Mouse (Mus musculus): ENCODE data around the gene Arrb1.
"Not testable (repeated sequence)": the region's sequence is repeated elsewhere in the genome, so short reads cannot be mapped to it uniquely, and the experiment has no call there.

Gene Arrb1

GRCm38 (mm10) chr7:99534901-99535735, at the start of gene Arrb1:
Arrb1 (plus strand) TSS chr7:99535466.
- peak; percentile 89 for DNase-seq

DNA sequence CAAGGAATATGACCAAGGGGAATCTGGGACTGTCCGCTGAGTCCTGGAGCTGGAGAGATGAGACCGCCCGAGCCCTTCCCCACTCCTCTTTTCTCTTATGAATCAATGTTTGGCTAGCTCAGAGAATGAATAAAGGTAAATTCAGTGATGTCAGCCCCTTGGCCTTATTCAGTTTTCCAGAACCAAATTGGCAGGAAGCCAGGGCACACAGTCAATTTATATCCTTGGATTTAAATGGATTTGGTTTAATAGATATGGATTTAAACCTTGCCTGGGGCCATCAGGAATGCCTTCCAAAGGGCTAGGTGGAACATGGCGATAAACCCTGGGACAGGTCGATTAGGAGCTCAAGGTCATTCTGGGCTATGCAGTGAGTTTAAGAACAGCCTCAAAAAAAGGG, 45.6 kb upstream of the Arrb1 start:
- DNase-seq, result no peak

DNA sequence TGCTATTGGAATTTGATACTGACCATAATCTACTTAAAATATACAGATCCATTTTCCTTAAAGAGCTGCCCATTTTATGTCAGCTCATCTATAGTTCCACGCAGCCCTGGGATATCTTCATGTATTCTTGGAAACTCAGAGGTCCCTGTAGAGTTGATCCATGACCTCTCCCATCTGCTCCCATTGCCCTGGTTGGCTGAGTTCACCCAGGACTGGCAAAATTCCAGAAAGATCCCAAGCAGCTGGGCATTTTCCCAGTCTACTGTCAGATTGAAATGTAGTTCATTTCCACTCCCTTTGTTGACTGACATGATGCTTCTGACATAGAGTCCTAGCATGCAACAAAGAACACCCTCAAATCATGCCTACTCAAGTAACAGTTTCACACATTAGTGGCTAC, 36.1 kb upstream of the Arrb1 start:
- peak; percentile 52 for DNase-seq

DNA sequence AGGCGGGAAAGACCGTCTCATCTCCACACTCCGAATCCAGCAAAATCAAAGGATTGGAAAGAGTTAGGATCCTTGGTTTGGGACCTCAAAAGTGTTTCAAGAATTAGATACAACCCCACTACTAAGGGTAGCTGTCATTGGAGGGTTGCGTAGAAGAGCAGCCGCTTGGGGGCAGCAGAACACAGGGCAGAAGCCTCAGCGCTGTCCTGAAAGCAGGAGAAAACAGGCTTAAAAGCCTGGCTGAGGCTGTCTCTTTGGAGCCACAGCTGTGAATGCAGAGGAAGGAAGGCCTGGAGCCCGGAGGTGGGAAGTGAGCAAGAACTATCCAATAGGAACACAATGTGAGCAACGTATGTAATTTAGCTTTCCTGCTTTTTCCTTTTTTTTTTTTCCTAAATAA, 35.1 kb upstream of the Arrb1 start:
- peak; percentile 92 for DNase-seq

DNA sequence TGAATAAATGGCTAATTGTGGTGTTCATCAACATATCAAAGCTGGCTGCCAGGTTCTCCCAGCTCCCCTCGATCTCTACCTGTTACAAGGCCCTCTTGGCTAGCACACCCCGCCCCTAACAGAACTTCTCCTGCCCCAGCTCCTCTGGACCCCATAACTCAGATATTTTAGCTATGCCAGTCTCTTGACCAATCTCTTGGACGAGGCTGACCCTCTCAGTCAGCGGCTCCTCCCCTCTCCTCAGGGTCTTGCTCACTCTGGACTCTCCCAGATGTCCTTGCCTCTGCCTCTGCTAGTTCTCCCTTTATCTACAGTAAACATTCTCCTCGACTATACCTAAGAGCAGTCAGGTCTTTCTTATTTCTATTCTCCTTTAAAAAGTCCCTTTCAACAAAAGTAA, 34.6 kb upstream of the Arrb1 start:
- peak; percentile 25 for DNase-seq

DNA sequence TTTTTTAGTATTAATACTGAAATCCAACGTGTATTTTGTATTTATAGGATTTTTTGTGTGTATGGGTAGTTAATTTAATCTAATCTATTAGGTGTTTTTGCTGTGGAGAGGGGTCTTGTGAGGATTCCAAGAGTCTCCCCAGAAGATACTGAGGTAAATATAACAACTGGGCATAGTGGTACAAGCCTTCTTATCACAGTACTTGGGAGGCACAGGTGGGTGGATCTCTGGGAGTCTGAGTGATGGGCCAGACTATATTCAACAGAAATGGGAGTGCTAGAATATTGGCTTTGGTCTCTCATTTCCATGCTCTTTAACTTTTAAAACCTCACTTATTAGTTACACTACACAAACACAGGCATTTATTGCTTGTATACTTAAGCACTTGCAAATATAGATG, 34.1 kb upstream of the Arrb1 start:
- DNase-seq, result no peak

DNA sequence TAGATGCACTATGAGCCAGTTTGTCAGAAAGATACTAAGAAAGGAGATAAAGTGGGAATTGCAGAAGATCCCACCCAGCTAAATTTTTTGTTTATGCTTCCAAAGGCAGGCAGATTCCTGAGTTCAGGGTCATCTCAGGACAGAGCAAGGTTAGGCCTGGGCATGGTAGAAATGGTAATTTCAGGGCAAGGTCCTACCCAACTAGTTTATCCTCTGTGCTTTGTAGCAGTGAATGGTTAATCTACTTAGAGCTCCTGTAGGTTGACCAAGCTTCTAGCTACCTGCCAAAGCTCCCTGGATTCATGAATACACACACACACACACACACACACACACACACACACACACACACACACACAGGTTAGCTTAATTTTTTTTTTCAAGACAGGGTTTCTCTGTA, 30.7 kb upstream of the Arrb1 start:
- no peak for DNase-seq

DNA sequence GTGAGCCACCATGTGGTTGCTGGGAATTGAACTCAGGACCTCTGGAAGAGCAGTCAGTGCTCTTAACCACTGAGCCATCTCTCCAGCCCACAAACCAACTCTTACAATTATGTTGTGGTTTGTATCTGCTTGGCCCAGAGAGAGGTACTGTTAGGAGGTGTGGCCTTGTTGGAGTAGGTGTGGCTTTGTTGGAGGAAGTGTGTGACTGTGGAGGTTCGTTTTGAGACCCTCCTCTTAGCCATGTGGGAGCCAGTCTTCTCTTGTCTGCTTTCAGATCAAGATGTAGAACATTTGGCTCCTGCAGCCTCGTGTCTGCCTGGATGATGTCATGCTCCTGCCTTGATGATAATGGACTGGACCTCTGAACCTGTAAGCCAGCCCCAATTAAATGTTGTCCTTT, 27.1 kb upstream of the Arrb1 start:
- DNase-seq, result not testable (repeated sequence)

- DNase-seq, result peak; percentile 61
Observed at GRCm38 (mm10) chr7:99510087-99510501, 25.2 kb upstream of the Arrb1 start.

DNA sequence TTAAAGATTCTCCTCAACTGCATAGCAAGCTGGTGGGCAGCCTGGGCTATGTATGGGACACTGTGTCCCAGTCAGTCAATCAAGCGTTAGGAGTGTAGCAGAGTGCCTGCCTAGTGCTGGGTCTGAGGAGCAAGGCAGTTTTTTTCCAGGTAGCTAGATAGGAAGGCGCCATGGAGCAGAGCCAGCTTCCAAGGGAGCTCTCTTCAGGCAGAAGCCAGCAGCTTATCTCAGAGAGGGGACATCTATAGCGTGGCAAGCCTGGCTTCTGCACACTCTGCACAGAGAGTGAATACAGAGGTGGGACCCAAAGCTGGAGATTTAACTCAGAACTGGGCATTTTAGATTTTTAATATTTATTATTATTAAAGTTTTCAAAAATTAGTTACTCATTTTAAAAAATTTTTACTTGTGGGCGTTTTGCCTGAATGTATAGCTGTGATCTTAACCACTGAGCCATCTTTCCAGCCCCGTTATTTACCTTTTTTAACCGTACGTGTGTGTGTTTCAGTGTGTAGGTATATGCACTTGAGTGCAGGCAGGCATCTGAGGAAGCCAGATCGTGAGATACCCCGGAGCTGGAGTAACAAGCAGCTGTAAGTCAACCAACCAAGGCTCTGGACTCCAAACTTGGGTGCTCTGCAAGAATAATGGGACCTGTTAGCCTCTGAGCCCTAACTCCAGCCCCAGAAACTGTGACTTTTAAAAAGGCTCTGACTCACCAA, 19.0 kb upstream of the Arrb1 start:
- DNase-seq, result no peak

DNA sequence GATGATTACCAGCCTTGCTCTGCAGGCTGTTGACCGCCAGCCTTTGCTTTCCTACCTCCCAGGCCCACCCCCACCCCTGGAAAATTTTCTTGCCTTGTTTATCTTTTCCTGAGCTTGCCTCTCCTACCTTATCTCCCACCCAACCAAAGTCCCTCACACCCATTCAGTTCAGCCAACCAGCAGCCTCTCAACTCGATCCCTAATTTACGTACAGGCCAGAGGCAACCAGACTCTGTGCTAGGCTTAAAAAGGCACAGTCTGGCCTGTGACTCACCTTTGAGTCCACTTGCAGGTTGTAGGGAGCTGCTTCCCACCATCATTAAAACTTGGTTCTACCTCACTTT, 18.5 kb upstream of the Arrb1 start:
- DNase-seq, result no peak

- peak; percentile 72 for DNase-seq
Observed at GRCm38 (mm10) chr7:99518954-99519644, 16.2 kb upstream of the Arrb1 start.

DNA sequence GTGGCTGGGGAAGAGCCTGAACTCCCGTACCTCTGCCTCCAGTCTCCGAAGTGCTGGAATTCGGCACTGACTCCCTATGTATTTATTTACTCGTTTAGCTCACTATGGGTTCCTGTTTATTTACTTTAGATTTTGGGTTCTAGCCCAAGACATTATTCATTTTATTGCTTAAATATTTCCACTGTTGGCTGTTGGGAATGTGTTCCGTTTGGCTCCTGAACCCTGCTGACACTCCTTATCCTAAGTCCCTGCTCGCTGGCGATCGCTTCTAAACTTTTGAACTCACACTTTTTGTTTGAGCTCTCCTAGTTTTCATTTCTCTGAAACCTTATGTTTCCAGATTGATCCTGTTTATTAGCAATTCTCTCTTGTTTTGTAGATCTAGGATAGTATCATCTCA, 12.1 kb upstream of the Arrb1 start:
- no peak for DNase-seq

DNA sequence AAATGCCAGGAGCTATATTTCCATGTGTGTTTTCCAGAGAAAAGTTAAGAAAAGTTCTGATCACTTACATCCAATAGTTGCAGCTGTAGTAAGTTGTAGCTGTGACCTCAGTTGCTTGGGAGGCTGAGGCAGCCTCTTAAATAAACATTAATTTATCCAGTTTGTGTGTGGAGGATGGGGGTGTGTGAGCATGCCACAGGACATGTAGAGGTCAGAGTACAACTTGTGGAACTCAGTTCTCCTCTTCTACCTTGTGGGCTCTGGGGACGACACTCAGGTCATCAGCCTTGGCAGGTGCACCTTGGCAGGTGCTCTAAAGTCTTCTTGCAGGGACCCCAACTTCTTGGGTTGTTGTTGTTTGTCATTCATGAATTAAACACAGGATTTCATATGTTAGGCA, 11.4 kb upstream of the Arrb1 start:
- DNase-seq, result no peak

- DNase-seq, result no peak
Observed at GRCm38 (mm10) chr7:99528547-99528946, 6.7 kb upstream of the Arrb1 start.

DNA sequence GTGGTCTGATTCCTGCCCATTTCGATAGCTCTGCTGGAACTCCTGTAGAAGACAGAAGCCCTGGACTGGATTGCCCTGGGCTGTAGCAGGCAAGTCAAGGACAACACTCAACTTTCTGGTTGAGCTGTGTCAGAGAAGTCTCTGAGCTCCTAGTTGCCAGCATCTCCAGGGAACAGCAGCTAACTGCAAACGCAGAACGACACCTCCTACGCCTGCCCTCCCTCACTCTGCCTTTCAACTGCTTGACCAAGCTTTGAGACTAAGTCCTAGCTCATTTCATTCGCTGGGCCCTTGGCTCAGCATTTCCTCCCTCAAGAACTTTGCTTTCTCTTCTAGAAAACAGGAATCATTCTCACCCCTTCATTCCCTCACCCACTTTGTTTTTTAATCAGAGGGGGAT, 5.9 kb upstream of the Arrb1 start:
- DNase-seq, result no peak

DNA sequence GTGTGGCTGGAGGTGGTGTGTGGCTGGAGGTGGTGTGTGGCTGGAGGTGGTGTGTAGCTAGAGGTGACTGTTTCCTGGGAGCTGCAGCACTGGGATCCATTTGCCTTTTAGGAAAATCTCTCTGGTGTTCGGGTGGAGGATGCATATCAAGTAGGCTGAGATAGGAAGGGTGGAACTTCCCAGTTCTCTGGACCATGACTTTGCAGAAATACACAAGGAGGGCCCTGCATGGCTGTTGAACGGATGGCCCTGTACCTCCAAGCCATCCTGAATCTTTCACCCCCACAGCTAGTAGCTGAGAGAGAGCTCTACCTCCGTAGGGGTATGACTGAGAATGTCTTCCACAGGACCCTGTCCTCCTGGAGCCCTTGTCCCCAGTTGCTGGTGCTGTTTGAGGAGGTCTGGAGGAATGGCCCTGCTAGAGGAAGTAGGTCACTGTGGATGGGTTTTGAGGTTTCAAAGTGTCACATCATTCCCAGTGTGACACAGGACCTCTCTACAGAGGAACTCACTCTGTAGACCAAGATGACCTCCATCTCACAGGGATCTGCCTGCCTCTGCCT, 3.8 kb upstream of the Arrb1 start:
- DNase-seq, result no peak

GRCm38 (mm10) chr7:99532526-99532925, 2.7 kb upstream of the Arrb1 start:
- peak; percentile 83 for DNase-seq

GRCm38 (mm10) chr7:99533600-99533999, 1.7 kb upstream of the Arrb1 start:
- DNase-seq, result no peak

DNA sequence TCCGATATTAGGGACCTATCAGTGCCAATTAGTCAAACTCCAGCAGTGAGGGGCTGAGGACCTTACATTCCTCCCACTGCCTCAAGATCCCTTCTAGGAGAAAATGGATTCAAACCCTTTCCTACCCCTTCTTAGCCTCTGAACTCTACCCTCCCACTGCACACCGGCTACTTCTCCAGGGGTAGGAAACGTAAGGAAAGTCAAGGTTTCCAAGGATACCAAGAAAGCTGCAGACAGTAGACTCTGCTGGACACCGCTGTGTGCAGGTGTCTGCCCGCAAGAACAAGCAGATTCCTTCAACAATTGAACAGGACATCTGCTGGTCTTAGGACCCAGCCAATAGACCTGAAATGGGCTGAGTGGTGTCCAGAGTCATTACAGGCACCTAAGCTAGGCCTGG, 765 bp upstream of the Arrb1 start:
- DNase-seq, result no peak

GRCm38 (mm10) chr7:99535741-99536501, 655 bp downstream of the Arrb1 start:
- DNase-seq, result peak; percentile 56

GRCm38 (mm10) chr7:99537183-99537756, 2.0 kb downstream of the Arrb1 start:
- no peak for DNase-seq

All from lung, postnatal 36 days (tissue).